Mouse (Mus musculus): ENCODE results near the gene Clasrp.
A peak's percentile ranks its signal among the peaks of the same experiment; 100 is the strongest.

The Clasrp gene

GRCm38 (mm10) chr7:19603849-19604605 lies at the start of gene Clasrp:
Gene Clasrp (minus strand): TSS chr7:19604486.
- peak; percentile 95 for DNase-seq (ENCODE audit: low spot score)

DNA sequence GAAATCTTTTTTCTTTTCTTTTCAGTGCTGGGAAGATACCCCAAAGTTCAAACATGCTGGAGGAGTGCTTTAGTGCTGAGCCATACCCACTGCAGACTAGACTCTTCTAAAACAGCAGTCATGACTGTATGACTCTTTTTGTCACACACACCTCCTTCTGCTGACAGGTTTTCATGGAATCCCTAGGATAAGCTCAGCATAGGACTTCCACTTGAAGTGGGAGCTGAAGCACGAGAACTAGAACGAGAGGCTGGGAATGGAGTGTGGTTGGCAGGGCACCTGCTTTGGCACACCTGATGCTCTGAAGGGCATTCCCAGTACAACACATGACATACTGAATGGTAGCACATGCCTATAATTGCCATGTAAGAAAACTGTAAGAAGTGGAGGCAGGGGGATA lies 48.3 kb upstream of the Clasrp start:
- DNase-seq (ENCODE audit: low spot score) = no peak

- DNase-seq (ENCODE audit: low spot score) = no peak
Measured at GRCm38 (mm10) chr7:19651063-19651786, 46.9 kb upstream of the Clasrp start.

- DNase-seq (ENCODE audit: low spot score) = no peak
Measured at GRCm38 (mm10) chr7:19641223-19641622, 36.9 kb upstream of the Clasrp start.

DNA sequence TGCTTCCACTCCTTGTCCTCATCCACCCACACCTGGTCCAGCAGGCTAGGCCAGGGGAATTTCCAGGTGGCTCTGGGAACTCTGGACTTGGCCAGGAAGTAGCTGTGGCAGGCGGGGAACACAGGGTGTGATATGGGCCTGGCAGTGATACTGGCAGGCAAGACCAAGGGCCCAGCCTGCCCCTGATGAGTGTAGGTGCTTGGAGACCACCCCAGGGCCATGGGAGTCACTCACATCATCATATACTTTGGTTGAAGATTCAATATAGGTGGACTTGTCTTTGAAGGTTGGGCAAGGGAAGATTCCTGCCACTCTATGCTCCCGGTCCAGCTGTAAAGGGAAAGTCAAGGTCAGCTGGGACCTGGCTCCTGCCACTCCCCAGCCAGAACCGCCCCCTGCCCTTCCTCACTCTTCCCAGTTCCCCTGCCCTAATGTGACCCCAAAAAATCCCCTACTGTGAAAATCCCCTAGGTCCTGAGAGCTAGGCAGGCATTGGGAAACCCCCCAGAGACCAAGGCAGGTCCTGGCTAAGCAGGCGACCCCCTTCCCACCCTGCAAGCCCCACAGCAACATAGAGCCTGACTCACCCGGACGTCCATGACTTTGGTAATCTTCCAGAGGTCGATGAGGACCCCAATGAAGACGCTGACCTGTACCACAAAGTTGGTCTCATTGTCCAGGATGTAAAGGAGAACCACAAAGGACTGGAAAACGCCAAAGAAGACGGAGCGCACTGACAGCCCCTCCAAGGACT lies 31.0 kb upstream of the Clasrp start:
- no peak for DNase-seq (ENCODE audit: low spot score)

- peak; percentile 68 for DNase-seq (ENCODE audit: low spot score)
Measured at GRCm38 (mm10) chr7:19634591-19634990, 30.3 kb upstream of the Clasrp start.

- DNase-seq (ENCODE audit: low spot score) = no peak
Measured at GRCm38 (mm10) chr7:19633855-19634254, 29.6 kb upstream of the Clasrp start.

DNA sequence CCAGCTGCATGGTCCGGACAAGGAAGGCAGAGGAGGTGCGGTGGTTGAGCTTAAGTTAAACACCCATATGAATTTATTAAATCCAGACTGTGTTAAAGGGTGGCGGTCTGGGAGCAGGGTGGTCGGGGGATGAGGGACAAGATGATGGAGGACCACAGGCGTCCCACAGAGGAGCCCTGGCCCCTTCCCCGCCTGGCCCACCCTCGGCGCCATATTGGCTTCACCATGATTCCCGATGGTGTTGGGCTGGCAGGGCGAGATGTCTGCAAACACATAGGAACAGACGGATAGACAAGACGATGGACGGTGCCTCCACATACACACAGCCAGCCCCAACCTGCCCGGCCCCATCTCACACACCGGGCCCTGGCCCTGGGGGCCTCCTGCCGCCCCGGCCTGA lies 28.9 kb upstream of the Clasrp start:
- no peak for DNase-seq (ENCODE audit: low spot score)

- DNase-seq (ENCODE audit: low spot score) = no peak
Measured at GRCm38 (mm10) chr7:19632720-19633119, 28.4 kb upstream of the Clasrp start.

GRCm38 (mm10) chr7:19632275-19632674 lies 28.0 kb upstream of the Clasrp start:
- no peak for DNase-seq (ENCODE audit: low spot score)

- peak; percentile 93 for DNase-seq (ENCODE audit: low spot score)
Measured at GRCm38 (mm10) chr7:19629361-19629734, 25.1 kb upstream of the Clasrp start, which contains the start of gene Relb. Gene Relb (minus strand): TSS chr7:19629438.

- DNase-seq (ENCODE audit: low spot score) = peak; percentile 97
Measured at GRCm38 (mm10) chr7:19628536-19629360, 24.5 kb upstream of the Clasrp start.

GRCm38 (mm10) chr7:19628192-19628535 lies 23.9 kb upstream of the Clasrp start:
- no peak for DNase-seq (ENCODE audit: low spot score)

- no peak for DNase-seq (ENCODE audit: low spot score)
Measured at GRCm38 (mm10) chr7:19627721-19628120, 23.4 kb upstream of the Clasrp start.

GRCm38 (mm10) chr7:19623433-19623832 lies 19.1 kb upstream of the Clasrp start:
- no peak for DNase-seq (ENCODE audit: low spot score)

- no peak for DNase-seq (ENCODE audit: low spot score)
Measured at GRCm38 (mm10) chr7:19622241-19622640, 18.0 kb upstream of the Clasrp start.

DNA sequence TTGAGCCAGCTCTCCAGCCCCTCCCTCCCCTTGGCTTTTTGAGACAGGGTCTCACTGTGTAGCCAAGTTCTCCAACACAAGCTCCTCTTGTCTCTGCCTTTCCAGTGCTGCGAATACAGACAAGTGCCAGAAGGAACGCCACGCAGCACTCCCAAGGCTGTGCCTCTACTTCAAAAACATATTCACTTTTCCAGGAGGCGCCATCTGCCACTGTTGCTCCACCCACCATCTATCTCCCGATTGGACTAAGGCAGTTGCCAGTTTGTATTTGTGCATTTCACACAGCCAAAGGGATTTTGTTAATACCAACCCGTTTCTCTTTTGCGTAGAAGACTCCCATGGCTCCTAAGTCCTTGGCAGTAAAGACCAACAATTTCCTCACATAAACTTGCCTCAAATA lies 16.5 kb upstream of the Clasrp start:
- DNase-seq (ENCODE audit: low spot score) = no peak

DNA sequence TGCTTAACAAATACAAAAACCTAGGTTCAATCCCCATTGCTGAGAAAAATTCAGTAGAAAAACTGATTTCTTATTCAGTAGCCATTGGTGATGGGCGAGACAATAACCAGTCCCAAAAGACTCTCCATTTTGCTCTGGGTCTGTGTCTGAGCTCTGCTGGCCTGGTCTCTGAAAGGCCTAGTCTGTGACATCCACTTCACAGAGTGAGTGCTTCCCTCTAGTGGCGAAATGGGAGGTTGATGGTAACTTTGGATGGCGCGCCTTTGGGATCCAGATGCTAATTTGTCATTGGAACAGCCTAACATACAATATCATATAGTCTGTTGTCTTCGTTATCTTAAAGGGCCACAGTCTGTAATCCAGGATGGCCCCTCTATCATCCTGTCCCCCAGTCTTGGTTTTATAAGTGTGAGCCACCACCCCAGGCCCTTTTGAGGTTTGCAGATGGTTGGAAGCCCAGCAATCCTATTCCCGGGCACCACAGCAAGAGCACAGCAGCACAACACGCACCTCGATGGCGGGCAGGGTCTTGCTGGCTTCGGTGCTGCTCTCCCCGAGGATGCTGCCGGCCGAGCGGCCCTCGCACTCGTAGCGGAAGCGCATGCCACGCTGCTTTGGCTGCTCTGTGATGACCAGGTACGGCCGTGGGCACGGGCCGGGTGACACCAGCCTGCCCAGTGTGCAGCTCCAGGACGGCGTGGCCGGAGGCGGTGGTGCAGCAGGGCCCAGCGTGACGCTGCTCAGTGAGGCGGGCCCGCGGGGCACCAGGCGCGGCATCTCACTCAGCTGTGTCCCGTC lies 14.9 kb upstream of the Clasrp start:
- peak; percentile 58 for DNase-seq (ENCODE audit: low spot score)

GRCm38 (mm10) chr7:19615036-19615577 lies 10.8 kb upstream of the Clasrp start:
- DNase-seq (ENCODE audit: low spot score) = no peak

DNA sequence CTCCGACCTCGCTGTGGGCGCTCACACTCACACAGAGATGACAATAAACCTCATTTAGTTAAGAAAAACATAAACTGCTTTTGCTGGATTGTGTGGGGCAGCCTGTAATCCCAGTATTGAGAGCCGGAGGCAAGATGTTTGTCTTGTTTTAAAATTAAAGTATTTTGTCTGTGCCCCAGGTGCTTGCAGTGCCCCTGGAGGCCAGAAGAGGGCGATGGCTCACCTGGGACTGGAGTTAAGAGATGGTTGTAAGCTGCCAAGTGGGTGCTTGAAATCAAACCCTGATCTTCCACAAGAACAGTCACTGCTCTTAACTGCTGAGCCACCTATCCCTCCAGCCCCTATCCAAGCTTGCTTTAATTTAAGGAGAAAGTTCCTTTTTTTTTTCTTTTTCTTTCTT lies 6.7 kb upstream of the Clasrp start:
- no peak for DNase-seq (ENCODE audit: low spot score)
